Mouse (Mus musculus): ENCODE data around the gene Kazn. TPM values are rescaled to one million over a fixed set of nuclear protein-coding genes. Genes with fewer than 3 reads are reported as not detected.

The Kazn gene
- polyA plus RNA-seq, 1 experiment from 2014 or later, result 11.9 TPM

- Histone ChIP-seq H3K4me3 (ENCODE audit: low read depth, low read length) (no peak overlapping the region), H3K27me3 (replicated peaks; ENCODE audit: control insufficient read depth, insufficient read depth, low read length) (no peaks in the 10 kb centered on the region), H3K4me2 (ENCODE audit: low read depth, low read length) (no peak overlapping the region), H3K9ac (ENCODE audit: low read depth, low read length) (no peak overlapping the region), H3K9me3 (ENCODE audit: control insufficient read depth, low read length) (no peaks in the 10 kb centered on the region), H3K4me1 (ENCODE audit: control insufficient read depth, insufficient read depth, low read length) (peaks cover 24% of the 10 kb centered on the region), H3K27ac (replicated peaks; ENCODE audit: low read depth, low read length) (peak overlapping the region; percentile 47), H3K36me3 (ENCODE audit: control insufficient read depth, insufficient read depth, low read length) (no peaks in the 10 kb centered on the region)
- DNase-seq (ENCODE audit: low spot score) (no peak), ATAC-seq (ENCODE audit: low read depth) (no peak)
- 86% methylated on average over 9 of the region's 9 CpGs for WGBS
Observed at GRCm38 (mm10) chr4:142180874-142181273, 58.3 kb downstream of the Kazn start.

DNA sequence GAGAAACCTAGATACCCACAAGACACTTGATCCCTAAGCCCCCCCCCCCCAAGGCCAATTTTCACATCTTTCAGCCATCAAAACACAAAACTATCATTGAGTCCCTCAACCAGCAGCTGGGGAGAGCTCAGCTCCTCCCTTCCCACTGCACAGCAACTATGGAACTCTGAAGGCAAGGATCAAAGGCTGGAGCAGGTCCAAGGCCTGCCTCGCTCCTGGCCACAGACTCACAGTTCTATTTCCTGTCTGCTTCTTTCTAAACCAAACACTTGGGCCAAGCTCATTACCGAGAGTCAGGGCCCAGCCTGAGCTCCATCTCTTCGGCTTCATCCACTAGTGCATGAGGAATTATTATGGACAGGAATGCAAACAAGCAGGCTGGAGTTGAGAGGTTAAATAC is 58.9 kb downstream of the Kazn start:
- Histone ChIP-seq H3K27ac (replicated peaks; ENCODE audit: low read depth, low read length) (peak overlapping the region; percentile 47), H3K36me3 (ENCODE audit: control insufficient read depth, insufficient read depth, low read length) (no peaks in the 10 kb centered on the region), H3K4me2 (ENCODE audit: low read depth, low read length) (no peak overlapping the region), H3K4me1 (ENCODE audit: control insufficient read depth, insufficient read depth, low read length) (peaks cover 24% of the 10 kb centered on the region), H3K27me3 (replicated peaks; ENCODE audit: control insufficient read depth, insufficient read depth, low read length) (no peaks in the 10 kb centered on the region), H3K4me3 (ENCODE audit: low read depth, low read length) (no peak overlapping the region), H3K9me3 (ENCODE audit: control insufficient read depth, low read length) (no peaks in the 10 kb centered on the region), H3K9ac (ENCODE audit: low read depth, low read length) (no peak overlapping the region)
- WGBS, result 9% methylated on average over 3 of the region's 3 CpGs
- peak; percentile 95 for DNase-seq (ENCODE audit: low spot score)
- ATAC-seq (ENCODE audit: low read depth), result peak; percentile 75

DNA sequence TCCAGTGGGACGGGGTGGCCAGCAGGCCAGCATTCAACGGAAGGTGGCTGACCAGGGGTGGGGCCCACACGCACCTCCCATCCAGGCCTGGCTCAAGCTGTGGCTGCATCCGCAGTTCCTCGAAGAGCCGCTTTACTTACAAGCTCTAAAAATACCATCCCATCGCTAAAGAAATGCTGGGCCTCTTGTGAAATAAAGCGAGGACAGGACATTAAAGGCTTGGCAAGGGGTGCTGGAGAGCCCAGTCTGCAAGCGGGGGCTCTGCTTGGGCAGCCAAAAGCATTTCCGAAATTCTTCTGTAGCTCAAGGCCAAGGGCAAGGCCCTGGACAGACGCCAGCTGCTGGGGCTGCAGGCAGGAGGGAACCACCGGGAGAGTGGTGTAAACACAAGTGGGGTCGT is 59.7 kb downstream of the Kazn start:
- 42% methylated on average over 13 of the region's 13 CpGs for WGBS
- DNase-seq (ENCODE audit: low spot score), result peak; percentile 88

GRCm38 (mm10) chr4:142176732-142177131 is 62.5 kb downstream of the Kazn start:
- peaks cover 29% of the 10 kb centered on the region for H3K4me1 ChIP-seq (ENCODE audit: control insufficient read depth, insufficient read depth, low read length)
- H3K27me3 ChIP-seq (replicated peaks; ENCODE audit: control insufficient read depth, insufficient read depth, low read length), result no peaks in the 10 kb centered on the region
- ATAC-seq (ENCODE audit: low read depth), result no peak
- no peak for DNase-seq (ENCODE audit: low spot score)
- H3K4me2 ChIP-seq (ENCODE audit: low read depth, low read length), result no peak overlapping the region
- H3K4me3 ChIP-seq (ENCODE audit: low read depth, low read length), result no peak overlapping the region
- H3K9me3 ChIP-seq (ENCODE audit: control insufficient read depth, low read length), result no peaks in the 10 kb centered on the region
- 88% methylated on average over 3 of the region's 3 CpGs for WGBS
- no peak overlapping the region for H3K27ac ChIP-seq (replicated peaks; ENCODE audit: low read depth, low read length)
- H3K36me3 ChIP-seq (ENCODE audit: control insufficient read depth, insufficient read depth, low read length), result no peaks in the 10 kb centered on the region
- no peak overlapping the region for H3K9ac ChIP-seq (ENCODE audit: low read depth, low read length)

More for the DNA sequence above, 59.7 kb downstream of the Kazn start:
- H3K4me1 ChIP-seq (ENCODE audit: control insufficient read depth, insufficient read depth, low read length), result peaks cover 24% of the 10 kb centered on the region
- H3K4me2 ChIP-seq (ENCODE audit: low read depth, low read length), result no peak overlapping the region
- peak overlapping the region; percentile 47 for H3K27ac ChIP-seq (replicated peaks; ENCODE audit: low read depth, low read length)
- H3K4me3 ChIP-seq (ENCODE audit: low read depth, low read length), result no peak overlapping the region
- H3K9me3 ChIP-seq (ENCODE audit: control insufficient read depth, low read length), result no peaks in the 10 kb centered on the region
- ATAC-seq (ENCODE audit: low read depth), result 0 out of 2 replicates have a peak, but pooled peaks have one; percentile 8
- H3K36me3 ChIP-seq (ENCODE audit: control insufficient read depth, insufficient read depth, low read length), result no peaks in the 10 kb centered on the region
- H3K27me3 ChIP-seq (replicated peaks; ENCODE audit: control insufficient read depth, insufficient read depth, low read length), result no peaks in the 10 kb centered on the region
- no peak overlapping the region for H3K9ac ChIP-seq (ENCODE audit: low read depth, low read length)

DNA sequence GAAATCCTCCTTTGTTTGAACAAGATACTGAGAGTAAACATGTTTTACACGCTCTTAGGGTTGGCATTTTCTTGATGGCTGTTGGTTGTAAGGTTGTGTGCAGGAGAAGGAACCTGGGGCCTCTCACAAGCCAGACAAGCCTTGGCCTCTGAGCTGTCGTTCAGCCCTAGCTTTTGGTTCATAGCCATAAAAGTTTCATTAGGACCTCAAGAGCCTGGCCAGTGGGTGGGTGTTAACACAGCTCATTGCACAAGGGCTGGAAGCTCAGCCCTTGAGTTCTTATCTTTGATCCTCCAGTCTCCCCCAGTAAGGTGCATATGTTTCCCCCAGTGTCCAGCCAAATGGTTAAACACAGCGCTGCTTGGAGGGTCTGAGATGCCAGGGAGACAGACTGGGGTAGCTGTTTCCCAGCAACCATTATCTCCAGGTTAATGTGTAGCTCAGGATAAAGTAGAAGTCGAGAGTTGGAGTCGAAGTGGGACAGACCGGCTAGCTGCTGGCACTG is 65.2 kb downstream of the Kazn start:
- Histone ChIP-seq H3K9me3 (ENCODE audit: control insufficient read depth, low read length) (no peaks in the 10 kb centered on the region), H3K27ac (replicated peaks; ENCODE audit: low read depth, low read length) (no peak overlapping the region), H3K4me3 (ENCODE audit: low read depth, low read length) (no peak overlapping the region), H3K4me1 (ENCODE audit: control insufficient read depth, insufficient read depth, low read length) (peaks cover 16% of the 10 kb centered on the region), H3K27me3 (replicated peaks; ENCODE audit: control insufficient read depth, insufficient read depth, low read length) (no peaks in the 10 kb centered on the region), H3K4me2 (ENCODE audit: low read depth, low read length) (no peak overlapping the region), H3K36me3 (ENCODE audit: control insufficient read depth, insufficient read depth, low read length) (no peaks in the 10 kb centered on the region), H3K9ac (ENCODE audit: low read depth, low read length) (no peak overlapping the region)
- WGBS, result 71% methylated on average over 6 of the region's 6 CpGs
- no peak for DNase-seq (ENCODE audit: low spot score)
- ATAC-seq (ENCODE audit: low read depth), result no peak

DNA sequence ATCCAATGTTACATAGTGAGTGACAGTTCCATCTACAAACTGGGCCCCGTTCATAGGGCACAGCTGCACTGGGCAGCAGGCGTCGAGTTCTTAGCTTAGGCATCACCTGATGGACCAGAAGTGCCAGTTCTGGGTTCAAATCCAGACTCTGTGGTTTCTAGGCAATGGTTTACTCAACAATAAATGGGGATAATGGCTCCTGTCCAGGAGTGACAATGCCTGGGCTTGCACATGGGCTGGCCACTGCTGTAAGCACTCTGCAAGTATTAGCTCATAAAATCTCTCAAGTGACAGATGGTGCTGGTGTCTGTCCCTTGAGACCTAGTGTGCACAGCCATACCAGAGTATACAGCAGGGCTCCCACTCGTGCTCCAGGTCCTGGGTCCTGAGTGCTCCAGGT is 66.3 kb downstream of the Kazn start:
- Histone ChIP-seq H3K4me2 (ENCODE audit: low read depth, low read length) (no peak overlapping the region), H3K9me3 (ENCODE audit: control insufficient read depth, low read length) (no peaks in the 10 kb centered on the region), H3K9ac (ENCODE audit: low read depth, low read length) (no peak overlapping the region), H3K36me3 (ENCODE audit: control insufficient read depth, insufficient read depth, low read length) (no peaks in the 10 kb centered on the region), H3K27ac (replicated peaks; ENCODE audit: low read depth, low read length) (no peak overlapping the region; the same call in 1 of the 2 replicates), H3K4me1 (ENCODE audit: control insufficient read depth, insufficient read depth, low read length) (peaks cover 11% of the 10 kb centered on the region; the same call in 1 of the 2 replicates), H3K27me3 (replicated peaks; ENCODE audit: control insufficient read depth, insufficient read depth, low read length) (no peaks in the 10 kb centered on the region), H3K4me3 (ENCODE audit: low read depth, low read length) (no peak overlapping the region)
- WGBS, result 87% methylated on average over 4 of the region's 4 CpGs
- DNase-seq (ENCODE audit: low spot score) (no peak), ATAC-seq (ENCODE audit: low read depth) (no peak)

- 81% methylated on average over 7 of the region's 8 CpGs for WGBS
- no peak overlapping the region for H3K4me3 ChIP-seq (ENCODE audit: low read depth, low read length)
- no peak overlapping the region for H3K27ac ChIP-seq (replicated peaks; ENCODE audit: low read depth, low read length)
- no peak overlapping the region for H3K9ac ChIP-seq (ENCODE audit: low read depth, low read length)
- ATAC-seq (ENCODE audit: low read depth) (no peak), DNase-seq (ENCODE audit: low spot score) (no peak)
- H3K4me2 ChIP-seq (ENCODE audit: low read depth, low read length), result no peak overlapping the region
- no peaks in the 10 kb centered on the region for H3K9me3 ChIP-seq (ENCODE audit: control insufficient read depth, low read length)
- no peaks in the 10 kb centered on the region for H3K27me3 ChIP-seq (replicated peaks; ENCODE audit: control insufficient read depth, insufficient read depth, low read length)
- peaks cover 11% of the 10 kb centered on the region; the same call in 1 of the 2 replicates for H3K4me1 ChIP-seq (ENCODE audit: control insufficient read depth, insufficient read depth, low read length)
- H3K36me3 ChIP-seq (ENCODE audit: control insufficient read depth, insufficient read depth, low read length), result no peaks in the 10 kb centered on the region
Observed at GRCm38 (mm10) chr4:142171788-142172497, 67.3 kb downstream of the Kazn start.

- WGBS, result 54% methylated on average over 18 of the region's 18 CpGs
- Histone ChIP-seq H3K27ac (replicated peaks; ENCODE audit: low read depth, low read length) (no peak overlapping the region; the same call in 1 of the 2 replicates), H3K4me2 (ENCODE audit: low read depth, low read length) (no peak overlapping the region), H3K27me3 (replicated peaks; ENCODE audit: control insufficient read depth, insufficient read depth, low read length) (no peaks in the 10 kb centered on the region), H3K9ac (ENCODE audit: low read depth, low read length) (no peak overlapping the region), H3K4me3 (ENCODE audit: low read depth, low read length) (no peak overlapping the region), H3K9me3 (ENCODE audit: control insufficient read depth, low read length) (no peaks in the 10 kb centered on the region), H3K36me3 (ENCODE audit: control insufficient read depth, insufficient read depth, low read length) (no peaks in the 10 kb centered on the region), H3K4me1 (ENCODE audit: control insufficient read depth, insufficient read depth, low read length) (peaks cover 15% of the 10 kb centered on the region)
- DNase-seq (ENCODE audit: low spot score) (peak; percentile 66), ATAC-seq (ENCODE audit: low read depth) (no peak)
Observed at GRCm38 (mm10) chr4:142170882-142171768, 68.1 kb downstream of the Kazn start.

All from embryonic facial prominence, embryonic 14.5 days (tissue).